Mouse (Mus musculus) heart, adult 8-10 months (tissue): ENCODE measurements around the gene Psg29. TPM values are rescaled to one million over a fixed set of nuclear protein-coding genes. Genes with fewer than 3 reads are reported as not detected.

Experiments
- DNase-seq: peaks from one replicate; pipeline ENCODE4 v3.0.0; 2022; ENCODE audit warnings: low spot score
- total RNA-seq, 4 experiments: library from RNA; stranded (reverse); gene quantifications; 2 replicates each; pipeline ENCODE4 v1.2.4; 2022

The Psg29 gene
- total RNA-seq: not detected

- DNase-seq: no peak
These were observed at the start of gene Psg29 for GRCm38 (mm10) chr7:17203177-17203576. Psg29 (plus strand) TSS chr7:17203477.

GRCm38 (mm10) chr7:17155634-17156033 lies 47.6 kb upstream of the Psg29 start:
- peak; percentile 43 for DNase-seq

GRCm38 (mm10) chr7:17156885-17157677 lies 46.2 kb upstream of the Psg29 start:
- no peak for DNase-seq

DNA sequence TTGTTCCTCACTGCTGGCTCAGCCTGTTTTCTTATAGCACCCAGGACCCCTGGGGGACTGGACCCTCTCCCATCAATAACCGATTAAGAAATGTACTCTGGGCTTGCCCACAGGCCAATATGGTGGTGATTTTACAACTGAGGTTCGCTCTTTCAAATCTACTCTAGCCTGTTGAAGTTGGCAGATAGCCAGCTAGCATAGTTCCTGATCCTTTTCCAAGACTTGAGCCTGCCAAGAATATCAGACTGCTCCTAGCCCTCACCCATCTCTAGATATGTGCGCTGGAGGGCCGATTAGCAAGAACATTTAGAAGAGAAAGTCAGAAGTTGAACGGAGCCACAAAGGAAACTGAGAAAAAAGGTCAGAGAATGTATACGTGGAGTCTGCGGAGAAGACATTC lies 44.3 kb upstream of the Psg29 start:
- DNase-seq: peak; percentile 8

DNA sequence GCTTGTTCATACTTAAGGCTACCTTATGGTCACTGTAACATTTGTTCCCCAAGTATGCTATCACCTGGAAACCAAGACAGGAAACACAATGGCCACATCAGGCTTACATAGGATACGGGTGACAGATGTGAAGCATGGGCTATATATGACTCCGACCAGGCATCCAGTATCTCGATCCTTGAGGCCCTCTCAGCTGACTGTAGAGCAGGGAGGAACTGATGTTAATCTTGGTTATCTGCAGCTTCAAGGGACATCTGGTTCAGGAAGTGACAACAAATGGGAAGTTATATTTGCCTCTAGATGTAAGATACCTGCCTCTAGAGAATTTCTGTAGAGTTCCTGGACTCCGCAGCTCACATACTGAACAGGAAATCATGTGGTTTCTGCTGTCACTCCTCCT lies 31.4 kb upstream of the Psg29 start:
- DNase-seq: no peak

GRCm38 (mm10) chr7:17205530-17206184 lies 2.4 kb downstream of the Psg29 start:
- no peak for DNase-seq

Other genes starting within 250 kb of the Psg29 start
- not detected for gene Pnmal1, start 243.8 kb upstream of the Psg29 start, total RNA-seq
- gene Gm42372, start 220.4 kb upstream of the Psg29 start, total RNA-seq: not detected
- 1 to 10 TPM; 3.2 to 5.1 (median 4.5) TPM for gene Ccdc8, start 210.8 kb upstream of the Psg29 start, total RNA-seq
- 100 to 1,000 TPM in 2 of 4 experiments, 10 to 100 TPM in 2; 95.4 to 106 (median 99.0) TPM for gene Ppp5c, start 175.6 kb upstream of the Psg29 start, total RNA-seq
- 1 to 10 TPM in 2 of 4 experiments, under 1 TPM in 2; 0.80 to 3.1 (median 1.6) TPM for gene Hif3a, start 141.1 kb upstream of the Psg29 start, total RNA-seq
- gene Psg16, start 129.4 kb upstream of the Psg29 start, total RNA-seq: under 1 TPM in 3 of 4 experiments, not detected in 1; 0.09 to 0.22 (median 0.14) TPM
- not detected for gene Ceacam3, start 53.2 kb upstream of the Psg29 start, total RNA-seq